In genomic region chr9:39608497-39608896, GRCm38 (mm10) we compare ENCODE assay signal across 35 mouse cellular contexts. TPM values are rescaled to one million over a fixed set of nuclear protein-coding genes. Genes with fewer than 3 reads are reported as not detected.
"Had no signal": no experiment of that assay in that cellular context is flagged by ENCODE, and none has a peak within 500 bp of the region (broad histone marks: within the 10 kb centered on the region; RNA-seq: fewer than 3 reads in every experiment).

No protein-coding gene starts in this region.

- H3K4me2 ChIP-seq: embryonic facial prominence, embryonic 12.5 days; embryonic facial prominence, embryonic 13.5 days; embryonic facial prominence, embryonic 15.5 days; forebrain, embryonic 12.5 days; forebrain, embryonic 13.5 days; forebrain, embryonic 15.5 days had no signal

- H3K4me3 ChIP-seq: embryonic facial prominence, embryonic 10.5 days; embryonic facial prominence, embryonic 12.5 days; embryonic facial prominence, embryonic 13.5 days; embryonic facial prominence, embryonic 15.5 days; erythroblast, embryonic 14.5 days; forebrain, embryonic 10.5 days; forebrain, embryonic 12.5 days; forebrain, embryonic 13.5 days; forebrain, embryonic 15.5 days; gastrocnemius, adult 2 months; heart, adult 2 months had no signal

- H3K9me3 ChIP-seq: embryonic facial prominence, embryonic 10.5 days; embryonic facial prominence, embryonic 12.5 days; embryonic facial prominence, embryonic 13.5 days; embryonic facial prominence, embryonic 15.5 days; forebrain, embryonic 10.5 days; forebrain, embryonic 12.5 days; forebrain, embryonic 13.5 days; forebrain, embryonic 15.5 days had no signal

- H3K36me3 ChIP-seq: embryonic facial prominence, embryonic 10.5 days; embryonic facial prominence, embryonic 12.5 days; embryonic facial prominence, embryonic 13.5 days; embryonic facial prominence, embryonic 15.5 days; forebrain, embryonic 10.5 days; forebrain, embryonic 12.5 days; forebrain, embryonic 15.5 days had no signal

- DNase-seq: cerebellum, adult 2 months; cerebellum, adult 8-10 months; cerebellum, adult 9-10 months; cerebellum, adult 9-11 months; cerebellum, postnatal 10 days; cerebellum, postnatal 14 days; cerebellum, postnatal 25 days; cerebellum, postnatal 36 days; embryo, embryonic 11 days; forebrain, postnatal 0 days; gastrocnemius, adult 2 months; gastrocnemius, postnatal 10 days; gastrocnemius, postnatal 14 days; gastrocnemius, postnatal 25 days; gastrocnemius, postnatal 36 days; heart, adult 11 months; heart, adult 18-20 months; heart, adult 2 months had no signal

- H3K9ac ChIP-seq: embryonic facial prominence, embryonic 12.5 days; embryonic facial prominence, embryonic 13.5 days; embryonic facial prominence, embryonic 15.5 days; forebrain, embryonic 12.5 days; forebrain, embryonic 13.5 days; forebrain, embryonic 15.5 days; forebrain, postnatal 0 days had no signal

- H3K4me1 ChIP-seq: forebrain, embryonic 12.5 days had no signal

- H3K27ac ChIP-seq: embryonic facial prominence, embryonic 10.5 days; embryonic facial prominence, embryonic 12.5 days; embryonic facial prominence, embryonic 13.5 days; embryonic facial prominence, embryonic 15.5 days; forebrain, embryonic 10.5 days; forebrain, embryonic 12.5 days; forebrain, embryonic 13.5 days; forebrain, embryonic 15.5 days; gastrocnemius, adult 2 months; heart, adult 2 months had no signal

- H3K27me3 ChIP-seq: embryonic facial prominence, embryonic 12.5 days; embryonic facial prominence, embryonic 13.5 days; embryonic facial prominence, embryonic 15.5 days; forebrain, embryonic 12.5 days had no signal

- ATAC-seq: forebrain, embryonic 13.5 days; forebrain, embryonic 14.5 days; forebrain, embryonic 15.5 days; forebrain, embryonic 16.5 days; forebrain, postnatal 0 days had no signal

RNA-seq across cellular contexts. Expression of gene Olfr148, which starts 2.0 kb away (rescaled TPM):
- polyA plus RNA-seq: cerebellum, adult 2 months; cortical plate, adult 2 months; embryonic facial prominence, embryonic 10.5 days; embryonic facial prominence, embryonic 11.5 days; embryonic facial prominence, embryonic 12.5 days; embryonic facial prominence, embryonic 13.5 days; embryonic facial prominence, embryonic 14.5 days; embryonic facial prominence, embryonic 15.5 days; erythroblast, embryonic 14.5 days; forebrain, embryonic 10.5 days; forebrain, embryonic 11.5 days; forebrain, embryonic 12.5 days; forebrain, embryonic 13.5 days; forebrain, embryonic 14.5 days; forebrain, embryonic 15.5 days; forebrain, embryonic 16.5 days; forebrain, postnatal 0 days; frontal cortex, adult 2 months; gonadal fat pad, adult 2 months; heart, adult 2 months had no signal

RNA-seq across cellular contexts. Expression of gene AW551984, which starts 4.3 kb away (rescaled TPM):
- polyA plus RNA-seq: erythroblast, embryonic 14.5 days had no signal

RNA-seq across cellular contexts. Expression of gene Olfr960, which starts 12.7 kb away (rescaled TPM):
- polyA plus RNA-seq: cerebellum, adult 2 months; cortical plate, adult 2 months; embryonic facial prominence, embryonic 10.5 days; embryonic facial prominence, embryonic 11.5 days; embryonic facial prominence, embryonic 12.5 days; embryonic facial prominence, embryonic 13.5 days; embryonic facial prominence, embryonic 14.5 days; embryonic facial prominence, embryonic 15.5 days; erythroblast, embryonic 14.5 days; forebrain, embryonic 10.5 days; forebrain, embryonic 11.5 days; forebrain, embryonic 12.5 days; forebrain, embryonic 13.5 days; forebrain, embryonic 14.5 days; forebrain, embryonic 15.5 days; forebrain, embryonic 16.5 days; forebrain, postnatal 0 days; frontal cortex, adult 2 months; gonadal fat pad, adult 2 months; heart, adult 2 months had no signal

RNA-seq across cellular contexts. Expression of gene Olfr959, which starts 33.1 kb away (rescaled TPM):
- polyA plus RNA-seq: cerebellum, adult 2 months; cortical plate, adult 2 months; embryonic facial prominence, embryonic 10.5 days; embryonic facial prominence, embryonic 11.5 days; embryonic facial prominence, embryonic 12.5 days; embryonic facial prominence, embryonic 14.5 days; erythroblast, embryonic 14.5 days; forebrain, embryonic 10.5 days; forebrain, embryonic 11.5 days; forebrain, embryonic 12.5 days; forebrain, embryonic 13.5 days; forebrain, embryonic 14.5 days; forebrain, embryonic 15.5 days; forebrain, embryonic 16.5 days; forebrain, postnatal 0 days; frontal cortex, adult 2 months; gonadal fat pad, adult 2 months; heart, adult 2 months had no signal

RNA-seq across cellular contexts. Expression of gene Olfr961, which starts 36.4 kb away (rescaled TPM):
- polyA plus RNA-seq: cerebellum, adult 2 months; cortical plate, adult 2 months; embryonic facial prominence, embryonic 10.5 days; embryonic facial prominence, embryonic 11.5 days; embryonic facial prominence, embryonic 12.5 days; embryonic facial prominence, embryonic 13.5 days; embryonic facial prominence, embryonic 14.5 days; erythroblast, embryonic 14.5 days; forebrain, embryonic 10.5 days; forebrain, embryonic 11.5 days; forebrain, embryonic 12.5 days; forebrain, embryonic 13.5 days; forebrain, embryonic 14.5 days; forebrain, embryonic 15.5 days; forebrain, embryonic 16.5 days; forebrain, postnatal 0 days; frontal cortex, adult 2 months; gonadal fat pad, adult 2 months; heart, adult 2 months had no signal
